Mouse (Mus musculus) kidney, adult 8-10 months (tissue): ENCODE data around the gene Acss2.

ENCODE experiments used
- DNase-seq, 2 experiments: peaks; one replicate each; pipeline ENCODE4 v3.0.0; 2022

Gene Acss2

GRCm38 (mm10) chr2:155630153-155630552 is 112.4 kb downstream of the Acss2 start:
- DNase-seq = no peak

DNA sequence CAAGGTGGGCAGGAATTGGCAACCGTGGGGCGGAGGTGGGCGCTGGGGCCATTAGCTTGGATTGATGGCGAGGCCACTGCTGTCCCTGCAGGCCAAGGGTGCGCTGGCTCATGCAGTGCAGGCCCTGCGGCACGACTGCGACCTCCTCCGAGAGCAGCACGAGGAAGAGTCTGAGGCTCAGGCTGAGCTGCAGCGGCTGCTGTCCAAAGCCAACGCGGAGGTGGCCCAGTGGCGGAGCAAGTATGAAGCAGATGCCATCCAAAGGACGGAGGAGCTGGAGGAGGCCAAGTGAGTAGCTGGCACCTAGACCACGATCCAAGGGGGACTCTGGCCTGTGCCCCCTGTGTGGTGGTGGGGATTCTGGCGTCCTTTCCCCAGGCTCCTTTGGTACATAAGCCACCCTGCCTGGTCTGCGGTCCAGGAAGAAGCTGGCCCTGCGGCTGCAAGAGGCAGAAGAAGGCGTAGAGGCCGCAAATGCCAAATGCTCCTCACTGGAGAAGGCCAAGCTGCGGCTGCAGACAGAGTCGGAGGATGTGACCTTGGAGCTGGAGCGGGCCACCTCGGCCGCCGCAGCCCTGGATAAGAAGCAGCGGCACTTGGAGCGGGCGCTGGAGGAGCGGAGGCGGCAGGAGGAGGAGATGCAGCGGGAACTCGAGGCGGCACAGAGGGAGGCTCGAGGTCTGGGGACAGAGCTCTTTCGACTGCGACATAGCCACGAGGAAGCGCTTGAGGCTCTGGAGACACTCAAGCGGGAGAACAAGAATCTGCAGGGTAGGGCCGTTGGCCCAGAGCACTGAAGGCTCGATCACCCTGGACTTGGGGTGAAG is 113.1 kb downstream of the Acss2 start:
- DNase-seq = no peak

DNA sequence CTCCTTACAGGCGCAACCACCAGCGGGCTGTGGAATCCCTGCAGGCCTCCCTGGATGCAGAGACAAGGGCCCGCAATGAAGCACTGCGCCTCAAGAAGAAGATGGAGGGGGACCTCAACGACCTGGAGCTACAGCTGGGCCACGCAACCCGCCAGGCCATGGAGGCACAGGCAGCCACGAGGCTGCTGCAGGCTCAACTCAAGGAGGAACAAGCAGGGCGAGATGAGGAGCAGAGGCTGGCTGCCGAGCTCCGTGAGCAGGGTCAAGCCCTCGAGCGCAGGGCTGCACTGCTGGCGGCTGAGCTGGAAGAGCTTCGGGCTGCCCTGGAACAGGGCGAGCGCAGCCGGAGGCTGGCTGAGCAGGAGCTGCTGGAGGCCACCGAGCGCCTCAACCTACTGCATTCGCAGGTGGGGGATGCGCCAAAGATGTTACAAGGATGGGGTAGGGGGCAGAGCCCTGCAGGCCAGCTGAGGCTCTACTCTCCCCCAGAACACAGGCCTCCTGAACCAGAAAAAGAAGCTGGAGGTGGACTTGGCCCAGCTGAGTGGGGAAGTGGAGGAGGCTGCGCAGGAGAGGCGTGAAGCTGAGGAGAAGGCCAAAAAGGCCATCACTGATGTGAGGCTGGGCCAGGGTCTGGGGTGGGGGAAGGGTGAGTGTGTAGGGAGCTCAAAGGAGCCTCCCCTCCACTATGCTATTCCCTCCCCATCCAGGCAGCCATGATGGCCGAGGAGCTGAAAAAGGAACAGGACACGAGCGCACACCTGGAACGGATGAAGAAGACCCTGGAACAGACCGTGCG is 114.6 kb downstream of the Acss2 start:
- DNase-seq = no peak

- DNase-seq = no peak
Observed at GRCm38 (mm10) chr2:155633121-155633520, 115.4 kb downstream of the Acss2 start.

DNA sequence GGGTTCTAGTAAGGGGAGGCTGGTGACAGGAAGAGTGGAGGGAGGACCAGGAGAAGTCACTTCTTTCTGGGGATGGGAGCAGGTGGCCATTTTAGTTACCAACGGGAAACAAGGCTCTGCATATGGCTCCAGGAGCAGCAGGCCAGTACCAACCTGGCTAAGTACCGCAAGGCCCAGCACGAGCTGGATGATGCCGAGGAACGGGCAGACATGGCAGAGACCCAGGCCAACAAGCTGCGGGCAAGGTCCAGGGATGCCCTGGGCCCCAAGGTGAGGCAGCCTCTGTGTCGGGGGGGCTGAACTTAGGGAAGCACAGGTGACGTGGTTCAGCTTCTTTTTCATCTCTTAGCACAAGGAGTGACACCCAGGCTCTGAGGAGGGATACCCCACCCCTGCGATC is 116.0 kb downstream of the Acss2 start:
- no peak for DNase-seq

- DNase-seq = no peak
Observed at GRCm38 (mm10) chr2:155634562-155634961, 116.8 kb downstream of the Acss2 start.
